Mouse (Mus musculus): ENCODE results near the gene Foxp3. TPM values are rescaled to one million over a fixed set of nuclear protein-coding genes. Genes with fewer than 3 reads are reported as not detected.
A peak's percentile ranks its signal among the peaks of the same experiment; 100 is the strongest.

Foxp3 gene
- total RNA-seq (2021) = not detected
- long read RNA-seq, experiment 1 = 0 reads
- long read RNA-seq, experiment 2 = 0 reads

GRCm38 (mm10) chrX:7573176-7574086 lies at the start of gene Foxp3:
TSS of gene Foxp3 (plus strand) at chrX:7573644.
- peak in 1 of 2 experiments; percentile 33 for DNase-seq (ENCODE audit: low spot score in 2 of 2)

- no peak for DNase-seq (ENCODE audit: low spot score in 2 of 2)
Observed at GRCm38 (mm10) chrX:7524961-7525360, 48.5 kb upstream of the Foxp3 start.

- no peak for DNase-seq (ENCODE audit: low spot score in 2 of 2)
Observed at GRCm38 (mm10) chrX:7553474-7553873, 20.0 kb upstream of the Foxp3 start.

- no peak for DNase-seq (ENCODE audit: low spot score in 2 of 2)
Observed at GRCm38 (mm10) chrX:7563076-7563475, 10.4 kb upstream of the Foxp3 start.

- no peak for DNase-seq (ENCODE audit: low spot score in 2 of 2)
Observed at GRCm38 (mm10) chrX:7566352-7566751, 7.1 kb upstream of the Foxp3 start.

- DNase-seq (ENCODE audit: low spot score in 2 of 2) = no peak
Observed at GRCm38 (mm10) chrX:7567491-7567890, 6.0 kb upstream of the Foxp3 start.

GRCm38 (mm10) chrX:7570481-7571175 lies 2.8 kb upstream of the Foxp3 start:
- DNase-seq (ENCODE audit: low spot score in 2 of 2) = no peak

- no peak for DNase-seq (ENCODE audit: low spot score in 2 of 2)
Observed at GRCm38 (mm10) chrX:7571565-7572136, 1.8 kb upstream of the Foxp3 start.

GRCm38 (mm10) chrX:7572466-7572865 lies 978 bp upstream of the Foxp3 start:
- no peak for DNase-seq (ENCODE audit: low spot score in 2 of 2)

- peak; percentile 93 to 96 for DNase-seq (ENCODE audit: low spot score in 2 of 2)
Observed at GRCm38 (mm10) chrX:7574087-7574884, 842 bp downstream of the Foxp3 start, which contains the start of gene Ppp1r3f. TSS of gene Ppp1r3f (minus strand) at chrX:7574283.

GRCm38 (mm10) chrX:7574885-7575231 lies 1.4 kb downstream of the Foxp3 start:
- DNase-seq (ENCODE audit: low spot score in 2 of 2) = no peak

- no peak for DNase-seq (ENCODE audit: low spot score in 2 of 2)
Observed at GRCm38 (mm10) chrX:7581151-7581550, 7.7 kb downstream of the Foxp3 start.

- DNase-seq (ENCODE audit: low spot score in 2 of 2) = no peak
Observed at GRCm38 (mm10) chrX:7583881-7584280, 10.4 kb downstream of the Foxp3 start.

- DNase-seq (ENCODE audit: low spot score in 2 of 2) = no peak
Observed at GRCm38 (mm10) chrX:7586356-7586755, 12.9 kb downstream of the Foxp3 start.

- peak in 1 of 2 experiments; percentile 15 for DNase-seq (ENCODE audit: low spot score in 2 of 2)
Observed at GRCm38 (mm10) chrX:7595371-7595770, 21.9 kb downstream of the Foxp3 start.

GRCm38 (mm10) chrX:7604004-7604403 lies 30.6 kb downstream of the Foxp3 start:
- DNase-seq (ENCODE audit: low spot score in 2 of 2) = no peak

- peak; percentile 79 to 86 for DNase-seq (ENCODE audit: low spot score in 2 of 2)
Observed at GRCm38 (mm10) chrX:7604879-7605574, 31.6 kb downstream of the Foxp3 start, which contains the start of gene Ccdc22. TSS of gene Ccdc22 (minus strand) at chrX:7605517.

GRCm38 (mm10) chrX:7605575-7605941 lies 32.1 kb downstream of the Foxp3 start:
- no peak for DNase-seq (ENCODE audit: low spot score in 2 of 2)

GRCm38 (mm10) chrX:7606783-7607182 lies 33.3 kb downstream of the Foxp3 start, which contains the start of gene Cacna1f:
TSS of gene Cacna1f (plus strand) at chrX:7607083.
- DNase-seq (ENCODE audit: low spot score in 2 of 2) = no peak

GRCm38 (mm10) chrX:7610035-7610434 lies 36.6 kb downstream of the Foxp3 start:
- no peak for DNase-seq (ENCODE audit: low spot score in 2 of 2)

Measured in left cerebral cortex, adult 18-20 months (tissue).